Mouse (Mus musculus): ENCODE data around the gene Txndc8.

DNA sequence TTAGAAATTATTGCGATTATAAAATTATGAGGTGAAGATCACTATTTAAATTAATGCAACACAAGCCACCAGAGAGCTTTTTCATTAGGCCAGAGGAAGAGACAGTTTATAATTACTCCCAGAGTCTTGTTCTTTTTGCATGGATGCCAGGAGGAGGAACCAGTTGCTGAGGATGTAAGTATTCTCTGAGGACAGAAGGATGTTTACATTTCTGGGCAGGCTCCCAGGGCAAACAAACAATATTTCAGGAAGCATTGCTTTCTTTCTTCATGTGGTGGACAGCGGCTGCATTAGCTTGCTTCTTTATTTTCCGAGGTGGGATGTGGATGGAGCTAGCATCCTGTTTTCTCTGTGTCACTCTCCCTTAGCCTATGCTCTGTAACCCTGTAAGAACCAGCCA, 41.7 kb downstream of the Txndc8 start:
- no peak for TF ChIP-seq RCOR1 (conservative IDR thresholded peaks at IDR 0.05; ENCODE audit: low read depth, low read length)
- TF ChIP-seq CTCF (conservative IDR thresholded peaks at IDR 0.05 in 1 of 2, IDR thresholded peaks at IDR 0.05 in 1 of 2; ENCODE audit: low read depth in 2 of 2, low read length in 2 of 2), result no peak
- TF ChIP-seq ZMIZ1 (IDR thresholded peaks at IDR 0.05; ENCODE audit: low read depth, low read length), result no peak
- no peak for TF ChIP-seq POLR2A (IDR thresholded peaks at IDR 0.05; ENCODE audit: low read depth, low read length)
- no peak for TF ChIP-seq MEF2A (IDR thresholded peaks at IDR 0.05; ENCODE audit: borderline replicate concordance, low read depth, low read length)
- TF ChIP-seq ZC3H11A (IDR thresholded peaks at IDR 0.05; ENCODE audit: low read depth, low read length), result no peak
- no peak for TF ChIP-seq EP300 (IDR thresholded peaks at IDR 0.05; ENCODE audit: low read length)
- TF ChIP-seq POLR2AphosphoS2 (IDR thresholded peaks at IDR 0.05; ENCODE audit: low read depth, low read length), result no peak
- TF ChIP-seq ZNF384 (IDR thresholded peaks at IDR 0.05; ENCODE audit: low read depth, low read length), result no peak
- no peak for TF ChIP-seq E2F4 (IDR thresholded peaks at IDR 0.05; ENCODE audit: insufficient replicate concordance, low read depth, low read length)
- TF ChIP-seq TCF12 (IDR thresholded peaks at IDR 0.05; ENCODE audit: low read depth, low read length), result no peak

Data from CH12.LX (cell line).